Mouse (Mus musculus) limb, embryonic 15.5 days (tissue): ENCODE data around the gene Nipsnap3a. TPM values are rescaled to one million over a fixed set of nuclear protein-coding genes. Genes with fewer than 3 reads are reported as not detected.

Experiments used
- ATAC-seq: fragments of 200-750 bp; cut with Nextera tagmentation; 2 replicates; pipeline ENCODE4 v1.8.0; 2017; ENCODE audit warnings: low read depth, moderate TSS enrichment; ENCODE audit not compliant: insufficient number of reproducible peaks, low FRiP score, low TSS enrichment
- H3K27ac ChIP-seq: fragments of 300-500 bp; sonication (generic); 2 replicates; pipeline ENCODE4 v1.5.1; 2015; ENCODE audit warnings: moderate library complexity, mild to moderate bottlenecking, inconsistent platforms
- H3K27me3 ChIP-seq: fragments of 300-500 bp; sonication (generic); 2 replicates; pipeline ENCODE4 v1.6.1; 2015; ENCODE audit warnings: inconsistent platforms
- H3K36me3 ChIP-seq: fragments of 300-500 bp; sonication (generic); 2 replicates; pipeline ENCODE4 v1.6.1; 2015; ENCODE audit warnings: inconsistent platforms
- H3K4me1 ChIP-seq: fragments of 300-500 bp; sonication (generic); 2 replicates; pipeline ENCODE4 v1.6.1; 2015; ENCODE audit warnings: inconsistent platforms
- H3K4me2 ChIP-seq: fragments of 300-500 bp; sonication (generic); 2 replicates; pipeline ENCODE4 v1.6.1; 2015; ENCODE audit warnings: mild to moderate bottlenecking, inconsistent platforms
- H3K4me3 ChIP-seq: fragments of 300-500 bp; sonication (generic); 2 replicates; pipeline ENCODE4 v1.5.1; 2015; ENCODE audit warnings: mild to moderate bottlenecking, inconsistent platforms
- H3K9ac ChIP-seq: fragments of 300-500 bp; sonication (generic); 2 replicates; pipeline ENCODE4 v1.6.1; 2015; ENCODE audit warnings: inconsistent platforms
- H3K9me3 ChIP-seq: fragments of 300-500 bp; sonication (generic); 2 replicates; pipeline ENCODE4 v1.6.1; 2016; ENCODE audit warnings: inconsistent platforms
- WGBS: fragments of 180-500 bp; shearing (Covaris S2); methylation state at CpG from one replicate; pipeline ENCODE4 v1.1.7; 2015; 5-methylcytosine and 5-hydroxymethylcytosine counted together
- polyA plus RNA-seq: library from polyadenylated mRNA; unstranded; fragments of >200 nt; fragmentation: Nextera tagmentation; extraction: Ambion mirVana; gene quantifications from 2 replicates; pipeline ENCODE4 v1.2.1, GENCODE M21; 2015

Nipsnap3a gene
- polyA plus RNA-seq, 1 experiment from 2014 or later: not detected

DNA sequence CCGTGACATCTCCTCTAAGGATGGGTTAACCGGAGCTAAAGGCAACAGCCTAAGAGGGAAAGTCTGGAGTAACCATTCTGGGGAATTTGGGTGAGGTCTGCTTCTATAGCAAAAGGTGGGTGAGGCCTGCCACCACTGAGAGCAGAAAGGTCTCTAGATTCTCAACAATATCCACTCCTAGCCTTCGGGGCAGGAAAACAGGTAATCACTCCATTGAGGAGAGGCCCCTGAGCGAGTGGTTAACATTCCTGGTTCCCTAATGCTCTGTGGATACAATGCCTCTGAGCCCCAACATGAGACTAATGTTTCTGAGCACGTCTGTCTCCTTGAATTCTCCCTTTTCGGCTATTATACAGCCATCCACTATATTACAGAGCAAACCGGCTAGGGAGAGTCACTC lies 25.3 kb downstream of the Nipsnap3a start:
- Histone ChIP-seq H3K4me1 (0 out of 2 replicates have a peak, but pooled peaks cover 7% of the 10 kb centered on the region), H3K27me3 (no peaks in the 10 kb centered on the region), H3K4me2 (no peak overlapping the region), H3K4me3 (no peak overlapping the region), H3K27ac (no peak overlapping the region), H3K36me3 (peaks cover 29% of the 10 kb centered on the region), H3K9ac (no peak overlapping the region), H3K9me3 (no peaks in the 10 kb centered on the region)
- ATAC-seq: no peak
- 89% methylated on average over 7 of the region's 7 CpGs for WGBS

DNA sequence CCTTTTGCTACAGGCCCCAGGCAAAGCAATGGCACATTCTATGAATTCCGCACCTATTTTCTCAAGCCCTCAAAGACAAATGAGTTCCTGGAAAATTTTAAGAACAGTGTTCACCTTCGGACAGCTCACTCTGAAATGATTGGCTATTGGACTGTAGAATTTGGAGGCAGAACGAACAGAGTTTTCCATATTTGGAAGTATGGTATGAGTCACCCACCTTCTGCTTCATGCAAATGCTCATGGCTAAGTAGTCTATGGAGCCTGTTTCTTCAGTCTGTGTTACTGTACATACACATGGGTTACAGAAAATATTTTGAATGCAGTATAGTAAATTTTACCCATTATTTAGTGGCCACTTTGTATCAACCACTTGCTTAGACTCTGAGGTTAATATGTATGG lies 26.0 kb downstream of the Nipsnap3a start:
- Histone ChIP-seq H3K9ac (no peak overlapping the region), H3K27me3 (no peaks in the 10 kb centered on the region), H3K27ac (no peak overlapping the region), H3K4me1 (0 out of 2 replicates have a peak, but pooled peaks cover 7% of the 10 kb centered on the region), H3K9me3 (no peaks in the 10 kb centered on the region), H3K36me3 (peaks cover 34% of the 10 kb centered on the region), H3K4me3 (no peak overlapping the region), H3K4me2 (no peak overlapping the region)
- ATAC-seq: no peak
- 85% methylated on average over 3 of the region's 3 CpGs for WGBS

DNA sequence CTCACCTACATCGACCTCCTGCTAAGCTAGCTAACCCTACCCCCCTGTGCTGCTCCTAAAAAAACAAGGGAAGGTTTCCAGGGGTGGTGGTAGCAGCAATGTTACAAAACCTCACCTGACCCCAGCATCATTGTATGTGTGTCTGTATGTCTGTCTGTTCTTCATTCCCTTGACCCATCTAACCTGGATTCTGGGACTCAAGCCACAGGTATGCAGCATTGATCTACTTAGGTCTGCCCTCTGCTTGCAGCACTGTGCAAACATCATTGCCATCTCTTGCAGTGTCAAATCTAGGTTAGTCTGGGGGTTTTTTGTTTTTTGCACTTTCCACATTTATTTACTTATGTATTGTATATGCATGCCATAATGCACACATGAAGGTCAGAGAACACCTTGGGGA lies 29.3 kb downstream of the Nipsnap3a start:
- no peak overlapping the region for H3K27ac ChIP-seq
- H3K4me3 ChIP-seq: no peak overlapping the region
- H3K4me2 ChIP-seq: no peak overlapping the region
- no peak overlapping the region for H3K9ac ChIP-seq
- ATAC-seq: no peak
- H3K9me3 ChIP-seq: no peaks in the 10 kb centered on the region
- H3K4me1 ChIP-seq: no peaks in the 10 kb centered on the region
- H3K36me3 ChIP-seq: peaks cover 53% of the 10 kb centered on the region
- H3K27me3 ChIP-seq: no peaks in the 10 kb centered on the region
- 85% methylated on average over 1 of the region's 1 CpGs for WGBS

DNA sequence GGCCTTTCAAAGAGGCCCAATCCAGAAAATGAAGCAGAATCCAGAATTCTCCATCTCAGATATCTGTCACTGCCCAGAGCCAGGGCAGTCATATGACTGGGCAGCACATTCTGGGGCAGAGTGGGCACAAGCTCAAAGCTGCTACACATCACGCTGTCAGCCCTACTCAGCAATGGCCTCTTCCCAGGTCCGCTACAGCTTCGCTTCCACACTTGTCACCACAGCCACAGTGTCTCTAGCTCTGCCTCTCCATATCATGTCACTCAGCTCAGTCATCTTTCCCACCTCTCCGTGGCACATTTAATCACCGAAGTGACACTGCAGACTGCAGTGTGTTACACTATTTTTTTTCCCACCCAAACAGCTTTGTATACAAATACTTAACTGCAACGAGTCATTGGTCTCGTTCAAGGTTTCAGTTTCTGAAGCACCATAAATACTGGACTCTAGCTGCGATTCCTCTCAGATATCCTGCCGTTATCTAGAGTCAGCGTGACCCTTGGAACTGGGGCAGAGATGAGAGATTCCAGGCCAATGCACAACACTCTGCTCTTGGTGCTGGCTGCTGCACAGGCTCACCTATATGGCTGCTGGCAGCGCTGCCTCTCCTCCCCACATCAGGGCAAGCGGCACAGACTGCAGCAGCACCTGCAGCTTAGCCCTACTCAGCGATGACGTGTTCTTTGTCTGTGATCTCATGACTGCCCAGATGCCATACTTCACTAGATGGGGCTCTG lies 34.3 kb downstream of the Nipsnap3a start:
- H3K27me3 ChIP-seq: no peaks in the 10 kb centered on the region
- H3K4me2 ChIP-seq: no peak overlapping the region
- no peak for ATAC-seq
- no peak overlapping the region for H3K27ac ChIP-seq
- H3K36me3 ChIP-seq: peaks cover 32% of the 10 kb centered on the region
- no peak overlapping the region for H3K4me3 ChIP-seq
- no peaks in the 10 kb centered on the region for H3K9me3 ChIP-seq
- WGBS: 91% methylated on average over 14 of the region's 14 CpGs
- no peaks in the 10 kb centered on the region for H3K4me1 ChIP-seq
- H3K9ac ChIP-seq: no peak overlapping the region

DNA sequence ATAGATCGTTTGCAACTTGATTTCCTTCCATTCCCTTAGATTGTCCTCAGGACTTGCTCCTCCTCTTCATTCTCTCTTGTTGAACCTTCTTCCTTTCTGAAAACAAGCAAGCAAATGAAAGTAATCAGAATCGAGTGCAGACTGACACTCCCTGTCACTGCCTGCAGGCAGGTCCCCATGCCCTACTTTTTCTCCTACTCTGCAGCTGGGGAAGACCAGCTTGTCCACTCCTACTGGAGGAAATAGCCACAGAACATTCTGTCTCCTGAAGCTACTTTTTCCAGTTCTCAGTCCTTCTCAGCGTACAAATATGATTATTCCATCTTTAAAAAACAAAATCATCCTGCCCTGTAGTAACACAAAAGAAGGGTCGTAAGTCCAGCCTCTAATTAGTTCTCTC lies 35.3 kb downstream of the Nipsnap3a start:
- Histone ChIP-seq H3K9me3 (no peaks in the 10 kb centered on the region), H3K9ac (no peak overlapping the region), H3K27ac (no peak overlapping the region), H3K27me3 (no peaks in the 10 kb centered on the region), H3K4me1 (no peaks in the 10 kb centered on the region), H3K4me3 (no peak overlapping the region), H3K4me2 (no peak overlapping the region), H3K36me3 (peaks cover 28% of the 10 kb centered on the region)
- WGBS: 88% methylated on average over 4 of the region's 4 CpGs
- no peak for ATAC-seq

DNA sequence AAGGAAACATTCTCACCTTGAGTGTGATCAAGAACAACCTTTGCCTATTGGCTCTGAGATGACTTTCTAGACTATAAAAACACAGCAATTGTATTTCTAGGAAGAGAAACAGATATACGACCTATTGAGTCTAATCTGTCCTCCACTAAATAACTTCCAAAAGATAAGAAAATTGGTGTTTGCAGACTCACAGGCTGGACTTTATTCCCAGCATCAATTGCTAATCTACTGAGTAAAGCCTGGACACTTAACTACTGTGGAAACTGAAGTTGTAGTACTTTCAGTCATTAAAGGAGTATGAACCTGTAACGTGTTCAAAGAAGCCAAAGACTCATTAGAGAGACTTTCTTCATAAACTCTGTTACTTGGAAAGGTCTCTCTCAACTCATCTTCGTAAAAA lies 38.7 kb downstream of the Nipsnap3a start:
- Histone ChIP-seq H3K36me3 (peaks cover 11% of the 10 kb centered on the region), H3K9me3 (no peaks in the 10 kb centered on the region), H3K27ac (no peak overlapping the region), H3K9ac (no peak overlapping the region), H3K27me3 (no peaks in the 10 kb centered on the region), H3K4me3 (no peak overlapping the region), H3K4me2 (no peak overlapping the region), H3K4me1 (no peaks in the 10 kb centered on the region)
- WGBS: 64% methylated on average over 3 of the region's 3 CpGs
- ATAC-seq: no peak

DNA sequence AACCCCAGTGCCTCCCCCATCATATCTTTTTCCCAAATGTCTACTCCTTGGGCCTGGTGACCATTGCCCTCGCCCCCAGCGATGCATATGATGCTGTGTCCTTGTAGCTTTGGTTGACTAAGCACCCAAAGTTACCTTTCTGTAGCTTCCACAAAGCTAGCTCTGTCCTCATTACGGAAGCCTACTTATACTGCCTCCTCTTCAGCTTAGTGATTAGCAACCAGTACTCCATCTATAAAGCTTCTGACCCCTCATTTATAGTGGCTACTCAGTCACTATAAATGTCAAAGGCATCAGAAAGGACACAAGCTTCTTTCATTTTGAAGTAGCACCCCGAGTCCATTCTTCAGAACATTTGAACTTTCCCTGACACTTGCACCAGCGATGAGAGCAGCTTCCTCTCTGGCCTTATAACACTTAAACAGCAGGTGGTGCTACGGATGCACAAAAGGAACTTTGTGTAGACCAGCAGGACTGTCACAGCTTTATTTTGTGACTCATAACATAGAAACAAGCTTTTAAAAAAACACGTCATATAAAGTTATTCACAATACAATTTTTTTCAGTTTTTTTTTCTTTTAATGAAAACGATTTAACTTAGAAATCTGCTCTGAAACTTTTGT lies 41.4 kb downstream of the Nipsnap3a start:
- ATAC-seq: no peak
- H3K9me3 ChIP-seq: no peaks in the 10 kb centered on the region
- no peak overlapping the region for H3K4me3 ChIP-seq
- H3K4me2 ChIP-seq: no peak overlapping the region
- no peak overlapping the region for H3K9ac ChIP-seq
- no peaks in the 10 kb centered on the region for H3K27me3 ChIP-seq
- no peak overlapping the region for H3K27ac ChIP-seq
- peaks cover 24% of the 10 kb centered on the region for H3K36me3 ChIP-seq
- no peaks in the 10 kb centered on the region for H3K4me1 ChIP-seq
- 46% methylated on average over 8 of the region's 8 CpGs for WGBS

DNA sequence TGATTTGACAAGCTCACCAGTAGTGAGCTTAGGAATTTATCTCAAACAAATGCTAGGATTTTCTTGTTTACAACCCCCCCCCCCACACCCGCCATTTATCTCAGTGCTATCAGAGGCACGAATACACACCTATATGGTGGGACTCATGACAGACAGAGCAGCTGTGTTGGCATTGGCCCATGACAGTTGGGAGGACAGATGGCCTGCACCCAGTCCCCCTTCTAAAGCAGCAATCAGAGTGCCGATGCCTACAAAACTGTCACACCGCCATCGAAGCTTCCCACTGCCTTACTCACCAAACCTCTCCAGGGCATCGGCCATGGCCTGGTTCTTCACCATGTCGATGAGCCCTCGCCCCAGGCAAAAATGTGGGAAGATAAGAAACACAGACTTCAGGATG lies 54.7 kb downstream of the Nipsnap3a start:
- Histone ChIP-seq H3K9me3 (no peaks in the 10 kb centered on the region), H3K27ac (no peak overlapping the region), H3K4me3 (no peak overlapping the region), H3K4me1 (no peaks in the 10 kb centered on the region), H3K36me3 (peaks cover 62% of the 10 kb centered on the region), H3K27me3 (no peaks in the 10 kb centered on the region), H3K4me2 (no peak overlapping the region), H3K9ac (no peak overlapping the region)
- 88% methylated on average over 8 of the region's 8 CpGs for WGBS
- no peak for ATAC-seq

DNA sequence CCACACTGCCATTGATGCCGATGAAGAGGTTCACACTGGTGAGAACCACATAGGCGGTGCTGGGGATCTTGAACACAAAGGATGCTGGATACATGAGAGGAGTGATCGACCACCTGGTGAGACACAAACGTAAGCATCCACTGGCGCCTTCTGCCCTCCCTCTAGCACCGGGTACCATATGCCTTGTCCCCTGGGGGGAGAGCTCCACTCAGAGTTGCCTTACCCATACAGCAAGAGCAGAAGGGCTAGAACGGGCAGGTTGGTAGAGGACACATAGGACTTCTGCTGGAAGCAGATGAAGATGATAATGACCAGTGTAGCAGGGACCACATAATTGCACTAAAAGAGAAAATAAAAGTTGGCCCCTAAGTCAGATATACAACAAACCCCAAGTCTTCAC lies 56.7 kb downstream of the Nipsnap3a start:
- Histone ChIP-seq H3K27me3 (no peaks in the 10 kb centered on the region), H3K4me1 (no peaks in the 10 kb centered on the region), H3K4me2 (no peak overlapping the region), H3K36me3 (peaks cover 72% of the 10 kb centered on the region), H3K4me3 (no peak overlapping the region), H3K9ac (no peak overlapping the region), H3K9me3 (no peaks in the 10 kb centered on the region), H3K27ac (no peak overlapping the region)
- ATAC-seq: no peak
- WGBS: 86% methylated on average over 7 of the region's 7 CpGs

DNA sequence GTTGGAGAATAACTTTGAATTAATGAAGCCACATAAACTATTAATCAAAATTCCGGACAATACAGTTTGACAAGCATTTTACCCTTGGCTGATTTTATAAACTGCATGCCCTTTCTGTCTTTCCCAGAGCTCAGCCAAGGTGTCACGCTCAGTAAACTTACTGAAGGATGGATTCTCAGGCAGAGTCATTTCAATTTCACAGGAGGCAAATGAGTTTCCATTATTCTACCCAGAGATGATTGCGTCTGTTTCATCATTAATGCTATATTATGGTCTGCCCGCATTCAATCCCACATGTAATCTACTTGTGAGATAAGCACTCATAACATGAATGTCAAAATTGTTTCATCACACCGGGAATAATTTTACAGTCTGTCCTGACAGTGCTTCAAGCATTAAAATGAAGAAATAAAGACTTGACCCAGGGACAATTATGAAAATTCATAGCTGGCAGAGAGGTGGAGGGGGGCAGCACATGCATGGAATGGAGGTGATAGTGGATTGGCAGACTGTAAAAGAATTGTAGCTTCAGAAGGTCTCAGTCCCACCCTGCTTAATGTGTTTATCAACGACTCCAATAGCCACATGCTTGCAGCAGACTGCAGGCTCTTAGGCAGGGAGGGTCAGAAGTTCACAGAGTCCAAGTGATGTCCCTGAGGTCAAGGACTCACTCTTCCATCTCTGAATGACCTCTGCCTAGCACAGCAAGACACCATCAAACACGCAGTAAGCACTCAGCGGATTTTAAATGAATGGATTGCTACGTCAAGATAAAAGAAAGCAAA lies 57.4 kb downstream of the Nipsnap3a start:
- Histone ChIP-seq H3K9me3 (no peaks in the 10 kb centered on the region), H3K4me1 (no peaks in the 10 kb centered on the region), H3K27me3 (no peaks in the 10 kb centered on the region), H3K9ac (no peak overlapping the region), H3K4me3 (no peak overlapping the region), H3K27ac (no peak overlapping the region), H3K4me2 (no peak overlapping the region), H3K36me3 (peaks cover 71% of the 10 kb centered on the region)
- WGBS: 75% methylated on average over 9 of the region's 9 CpGs
- no peak for ATAC-seq
